Mouse (Mus musculus) megakaryocyte-erythroid progenitor cell, adult 5-6 weeks (primary cell): ENCODE measurements around the gene Ndufb10. TPM values are rescaled to one million over a fixed set of nuclear protein-coding genes. Genes with fewer than 3 reads are reported as not detected.

ENCODE experiments used
- ATAC-seq: replicated peaks from 2 replicates; pipeline ENCODE4 v1.8.0; 2016; ENCODE audit warnings: mild to moderate bottlenecking, inconsistent platforms; ENCODE audit not compliant: severe bottlenecking, poor library complexity, low FRiP score, low TSS enrichment
- total RNA-seq, 2 experiments: library from RNA; stranded (forward) in 1 of 2; stranded (reverse) in 1 of 2; fragments of 200-1000, 215-1000 nt in 1 of 2; fragments of >200 nt in 1 of 2; fragmentation: Nextera tagmentation in 1 of 2; gene quantifications; 2 replicates each; pipeline ENCODE4 v1.2.3; 2014 to 2017

The Ndufb10 gene
- total RNA-seq, 2 experiments from 2014 or later = 299 to 415 TPM

DNA sequence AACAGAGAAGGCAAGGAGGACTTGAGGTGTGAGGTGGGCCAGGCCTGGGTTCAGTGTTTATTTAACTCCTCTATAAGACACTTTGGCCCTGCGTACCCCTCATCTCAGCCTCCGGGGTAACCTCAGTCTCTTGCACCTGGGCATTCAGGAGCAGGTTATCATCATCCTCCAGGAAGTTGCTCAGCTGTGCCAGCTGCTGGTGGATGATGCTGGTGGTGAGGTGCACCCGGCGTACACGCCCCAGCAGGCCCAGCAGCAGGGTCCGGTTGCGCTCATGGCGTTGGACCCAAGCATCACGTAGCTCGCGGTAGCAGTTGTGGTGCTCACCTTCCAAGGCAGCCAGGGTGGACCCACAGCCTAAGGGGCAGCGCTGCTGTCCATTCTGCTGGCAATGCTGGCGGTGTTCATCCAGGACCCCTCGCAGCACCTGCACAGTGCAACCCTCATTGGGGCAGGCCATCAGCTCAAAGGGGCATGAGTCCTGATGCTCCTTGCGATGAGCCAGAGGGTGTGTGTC is 8.1 kb downstream of the Ndufb10 start:
- no peak for ATAC-seq

DNA sequence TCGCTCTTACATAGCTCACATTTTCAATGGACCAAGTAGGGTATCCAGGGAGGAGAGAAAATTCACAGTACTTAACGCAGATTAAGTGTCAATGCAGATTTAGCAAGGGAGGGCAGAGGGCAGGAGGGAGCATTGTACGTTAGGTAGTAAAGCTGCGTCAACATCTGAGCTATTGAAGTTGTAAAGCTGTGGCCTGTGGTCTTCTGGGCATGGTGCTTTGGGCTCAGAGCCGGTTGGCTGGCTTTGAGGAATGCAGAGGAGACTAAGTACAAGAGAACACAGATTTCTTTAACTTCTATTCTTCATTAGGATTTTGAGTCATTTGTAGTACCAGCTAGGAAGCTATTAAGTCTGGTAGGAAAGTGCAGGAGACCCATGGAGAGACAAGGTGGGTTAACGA is 8.7 kb downstream of the Ndufb10 start:
- no peak for ATAC-seq

- ATAC-seq = 0 out of 2 replicates have a peak, but pooled peaks have one; percentile 11
These were observed 15.6 kb downstream of the Ndufb10 start for GRCm38 (mm10) chr17:24708646-24709045.

DNA sequence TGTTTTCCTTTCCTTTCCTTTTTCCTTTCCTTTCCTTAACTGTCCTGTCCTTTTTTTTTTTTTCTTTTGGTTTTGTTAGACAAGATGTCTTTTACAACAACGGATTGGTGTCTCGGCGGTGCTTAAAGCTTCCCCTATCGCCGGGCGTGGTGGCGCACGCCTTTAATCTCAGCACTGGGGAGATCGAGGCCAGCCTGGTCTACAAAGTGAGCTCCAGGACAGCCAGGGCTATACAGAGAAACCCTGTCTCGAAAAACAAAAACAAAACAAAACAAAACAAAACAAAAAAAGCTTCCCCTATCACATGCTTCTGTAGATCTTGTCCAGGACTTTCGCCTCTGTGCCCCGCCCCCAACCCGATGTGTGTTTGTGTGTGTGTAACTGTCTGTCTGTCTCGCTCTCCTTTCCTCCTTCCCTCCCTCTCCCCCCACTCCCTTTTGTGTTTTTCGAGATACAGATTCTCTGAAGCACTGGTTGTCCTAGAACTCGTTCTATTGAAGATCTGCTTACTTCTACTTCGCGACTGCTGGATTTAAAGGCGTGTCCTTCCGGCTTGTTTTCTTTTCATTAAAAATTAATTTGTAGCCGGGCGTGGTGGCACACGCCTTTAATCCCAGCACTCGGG is 16.4 kb downstream of the Ndufb10 start:
- ATAC-seq = no peak

DNA sequence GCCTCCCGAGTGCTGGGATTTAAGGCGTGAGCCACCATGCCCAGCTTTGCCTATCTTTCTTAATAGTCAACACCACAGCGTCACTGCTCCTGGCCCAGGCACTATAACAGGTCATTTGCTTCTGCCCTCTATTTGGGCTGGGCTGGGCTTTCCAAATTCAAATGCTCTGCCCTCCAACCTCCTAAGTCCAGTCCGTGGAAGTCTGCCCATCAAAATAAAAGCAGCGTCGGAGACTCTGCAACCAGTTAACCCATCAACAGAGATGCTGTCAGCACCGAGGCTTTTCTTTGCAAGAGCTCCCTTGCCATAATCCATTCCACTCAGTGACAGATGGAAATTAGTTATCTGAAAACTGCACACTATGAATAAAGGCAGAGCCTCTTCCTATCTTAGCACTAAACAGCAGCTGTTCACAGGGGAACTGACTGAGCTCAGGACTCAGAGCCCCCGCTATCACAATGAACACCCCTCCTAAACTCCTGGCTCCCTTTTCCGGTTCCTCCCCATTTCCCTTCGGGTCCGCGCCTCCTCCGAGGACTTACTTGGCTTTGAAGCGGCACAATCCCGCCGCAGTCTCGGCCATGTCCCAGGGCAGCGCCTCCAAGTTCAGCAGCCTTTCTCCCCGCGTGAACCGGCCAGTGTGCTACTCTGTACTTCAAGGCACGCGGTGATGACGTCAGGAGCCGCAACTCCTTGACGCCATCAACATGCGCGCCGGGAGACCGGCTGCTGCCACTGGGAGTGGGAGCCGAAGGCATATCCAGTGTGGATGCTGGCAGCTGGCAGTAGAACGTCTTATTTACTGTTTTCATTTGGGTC is 17.1 kb downstream of the Ndufb10 start, which contains the start of gene Tbl3:
TSS of gene Tbl3 (minus strand) at position 679 of the 819 bp plus-strand sequence.
- ATAC-seq = peak; percentile 75

GRCm38 (mm10) chr17:24705821-24706220 is 18.5 kb downstream of the Ndufb10 start:
- no peak for ATAC-seq

DNA sequence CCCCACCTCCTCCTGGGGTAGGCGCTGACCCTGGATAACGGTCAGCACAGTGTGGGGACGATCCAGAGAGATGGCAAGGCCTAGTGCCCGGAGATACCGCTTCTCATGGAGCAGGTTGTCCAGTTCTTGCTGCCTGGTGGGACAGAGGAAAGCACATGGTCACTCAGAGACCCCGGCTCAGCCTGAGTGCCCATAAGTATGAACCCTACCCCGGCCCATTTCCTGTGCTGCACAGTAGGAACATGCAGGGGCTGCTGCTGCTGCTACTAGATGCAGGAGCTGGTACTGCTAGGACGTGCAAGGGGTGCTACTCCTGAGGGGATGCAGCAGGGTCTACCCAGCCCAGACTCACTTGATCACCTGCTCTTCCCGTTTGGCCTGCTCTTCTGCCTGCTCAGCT is 23.0 kb downstream of the Ndufb10 start:
- ATAC-seq = no peak

- ATAC-seq = no peak
These were observed 24.8 kb downstream of the Ndufb10 start for GRCm38 (mm10) chr17:24699473-24699872.

GRCm38 (mm10) chr17:24698715-24699114 is 25.6 kb downstream of the Ndufb10 start:
- ATAC-seq = no peak

- ATAC-seq = no peak
These were observed 26.3 kb downstream of the Ndufb10 start for GRCm38 (mm10) chr17:24697985-24698384.

DNA sequence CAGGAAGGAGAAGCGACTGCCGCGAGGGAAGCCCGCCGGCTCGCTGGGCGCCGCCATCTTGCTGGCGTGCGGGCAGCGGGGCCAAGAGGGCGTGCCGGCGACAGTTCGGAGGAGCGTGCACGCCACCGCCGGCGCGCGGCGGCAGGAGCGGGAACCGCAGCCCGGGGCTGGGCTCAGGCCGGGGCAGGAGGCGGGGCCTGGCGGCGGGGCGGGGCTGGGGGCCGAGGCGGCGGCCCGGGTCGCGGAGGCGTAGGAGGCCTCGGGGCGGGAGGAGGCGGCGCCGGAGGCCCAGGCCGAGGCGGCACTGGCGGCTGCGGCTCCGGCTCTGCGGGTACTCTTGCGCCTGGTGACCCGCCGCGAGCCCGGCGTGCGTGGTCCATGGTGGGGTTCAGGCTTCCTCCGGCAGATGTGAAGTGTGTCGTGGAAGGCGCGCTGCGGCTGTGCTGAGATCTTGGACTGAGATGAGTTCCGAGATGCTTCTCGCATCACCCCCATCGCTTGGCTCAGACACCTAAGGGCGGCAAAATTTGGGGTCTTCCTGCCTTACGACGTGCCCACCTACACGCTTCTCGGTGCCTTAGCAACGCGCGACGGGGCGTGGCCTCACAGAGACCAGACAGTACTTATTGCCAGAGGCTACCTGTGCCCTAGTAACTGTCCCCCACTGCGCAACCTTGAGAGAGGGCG is 28.1 kb downstream of the Ndufb10 start, which contains the start of the genes Gfer and Noxo1:
TSS of gene Gfer (minus strand) at position 146 of the 687 bp plus-strand sequence.
TSS of gene Noxo1 (plus strand) at position 224 of the 687 bp plus-strand sequence.
- ATAC-seq = peak; percentile 64

- peak; percentile 4; the same call in 1 of the 2 replicates for ATAC-seq
These were observed 28.8 kb downstream of the Ndufb10 start for GRCm38 (mm10) chr17:24695326-24696010.

DNA sequence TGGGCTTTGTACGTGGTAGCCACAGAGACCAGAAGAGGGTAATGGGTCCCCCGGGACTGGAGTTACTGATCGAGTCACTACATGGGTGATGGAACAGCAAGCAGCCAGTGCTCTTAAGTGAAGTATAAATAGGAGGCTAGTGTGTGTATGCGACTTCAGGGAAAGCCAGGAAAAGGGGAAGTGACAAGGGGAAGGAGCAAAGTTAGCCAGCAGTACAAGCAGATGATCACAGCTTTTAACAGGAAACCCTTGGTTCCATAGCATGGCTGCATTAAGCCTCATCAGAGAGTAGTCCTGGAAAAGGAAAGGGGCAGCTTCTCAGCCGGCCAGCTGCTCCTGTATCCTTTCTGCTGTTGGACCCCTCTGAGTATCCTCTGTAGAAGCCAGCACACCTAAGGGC is 31.9 kb downstream of the Ndufb10 start:
- ATAC-seq = no peak

- no peak for ATAC-seq
These were observed 34.8 kb downstream of the Ndufb10 start, which contains the start of gene Syngr3 for GRCm38 (mm10) chr17:24689251-24690081. Gene Syngr3, minus strand, starts transcription at chr17:24689955.

GRCm38 (mm10) chr17:24687599-24687998 is 36.7 kb downstream of the Ndufb10 start:
- ATAC-seq = no peak

DNA sequence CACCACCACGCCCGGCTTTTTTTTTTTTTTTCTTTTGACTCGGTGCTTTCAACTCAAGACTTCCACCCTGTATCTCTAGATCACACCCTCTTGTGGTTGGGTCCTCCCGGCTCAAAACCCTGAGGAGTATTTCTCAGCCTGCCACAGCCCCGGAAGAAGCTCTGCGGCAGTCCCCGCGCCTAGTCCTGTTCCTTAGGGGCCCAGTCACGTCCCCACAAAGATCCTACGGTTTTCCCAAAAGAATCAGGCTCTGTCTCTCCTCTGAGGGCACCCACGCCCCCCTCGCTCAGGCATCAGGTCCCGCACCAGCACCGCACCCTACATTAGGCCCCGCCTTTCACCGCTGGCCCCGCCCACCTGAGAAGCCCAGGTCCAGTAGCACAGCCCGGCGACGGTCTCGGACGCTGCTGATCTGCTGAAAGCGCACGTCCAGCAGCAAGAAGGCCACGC is 37.1 kb downstream of the Ndufb10 start:
- ATAC-seq = peak; percentile 66

GRCm38 (mm10) chr17:24686514-24686913 is 37.8 kb downstream of the Ndufb10 start:
- peak; percentile 21; the same call in 1 of the 2 replicates for ATAC-seq

DNA sequence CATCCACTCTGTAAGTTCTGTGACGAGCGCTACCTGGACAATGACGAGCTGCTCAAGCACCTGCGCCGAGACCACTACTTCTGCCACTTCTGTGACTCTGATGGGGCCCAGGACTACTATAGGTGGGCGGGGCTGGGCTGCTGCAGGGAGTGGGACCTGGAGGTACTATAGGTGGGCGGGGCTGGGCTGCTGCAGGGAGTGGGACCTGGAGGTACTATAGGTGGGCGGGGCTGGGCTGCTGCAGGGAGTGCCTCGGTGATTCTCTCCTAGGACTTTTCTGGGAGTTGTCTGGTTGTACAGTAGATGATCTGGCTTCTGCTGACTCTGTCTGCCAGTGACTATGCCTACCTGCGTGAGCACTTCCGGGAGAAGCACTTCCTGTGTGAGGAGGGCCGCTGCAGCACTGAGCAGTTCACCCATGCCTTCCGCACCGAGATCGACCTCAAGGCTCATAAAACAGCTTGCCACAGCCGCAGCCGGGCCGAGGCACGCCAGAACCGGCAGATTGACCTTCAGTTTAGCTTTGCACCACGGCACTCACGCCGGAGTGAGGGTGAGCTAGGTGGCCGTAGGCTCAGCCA is 46.7 kb downstream of the Ndufb10 start:
- no peak for ATAC-seq
